Mouse (Mus musculus): ENCODE data around the gene Gm20388. TPM values are rescaled to one million over a fixed set of nuclear protein-coding genes. Genes with fewer than 3 reads are reported as not detected.

The Gm20388 gene
- polyA plus RNA-seq, 1 experiment from 2014 or later, result not detected

DNA sequence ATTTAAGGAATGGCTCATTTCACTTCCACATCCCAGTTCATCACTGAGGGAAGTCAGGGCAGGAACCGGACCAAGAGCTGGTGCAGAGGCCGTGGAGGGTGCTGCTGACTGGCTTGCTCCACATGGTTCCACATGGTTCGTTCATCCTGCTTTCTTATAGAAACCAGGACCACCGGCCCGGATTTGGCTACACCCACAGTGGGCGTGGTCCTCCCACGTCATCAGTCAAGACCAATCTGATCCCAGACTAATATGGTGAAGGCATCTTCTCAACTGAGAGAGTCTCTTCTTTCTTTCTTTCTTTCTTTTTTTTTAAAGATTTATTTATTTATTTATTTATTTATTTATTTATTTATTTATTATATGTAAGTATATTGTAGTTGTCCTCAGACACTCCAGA lies 2020.9 kb downstream of the Gm20388 start:
- WGBS, result 89% methylated on average over 7 of the region's 7 CpGs
- H3K4me3 ChIP-seq (ENCODE audit: low read depth, low read length), result no peak overlapping the region
- no peak for DNase-seq (ENCODE audit: low spot score)
- H3K27ac ChIP-seq (replicated peaks; ENCODE audit: low read depth, low read length), result no peak overlapping the region
- no peak for ATAC-seq (ENCODE audit: insufficient number of reproducible peaks, low FRiP score, low TSS enrichment, low read depth)
- no peak overlapping the region for H3K9ac ChIP-seq (ENCODE audit: low read length)
- H3K27me3 ChIP-seq (ENCODE audit: control insufficient read depth, insufficient read depth, low read length), result no peaks in the 10 kb centered on the region
- no peaks in the 10 kb centered on the region for H3K9me3 ChIP-seq (ENCODE audit: control insufficient read depth, low read length)
- no peaks in the 10 kb centered on the region for H3K4me1 ChIP-seq (ENCODE audit: control insufficient read depth, insufficient read depth, low read length)
- no peak overlapping the region for H3K4me2 ChIP-seq (ENCODE audit: low read depth, severe bottlenecking)
- no peaks in the 10 kb centered on the region for H3K36me3 ChIP-seq (ENCODE audit: control insufficient read depth, insufficient read depth, low read length)

GRCm38 (mm10) chr8:121932026-121932667 lies 2021.5 kb downstream of the Gm20388 start:
- Histone ChIP-seq H3K4me1 (ENCODE audit: control insufficient read depth, insufficient read depth, low read length) (no peaks in the 10 kb centered on the region), H3K27ac (replicated peaks; ENCODE audit: low read depth, low read length) (no peak overlapping the region), H3K9me3 (ENCODE audit: control insufficient read depth, low read length) (no peaks in the 10 kb centered on the region), H3K4me2 (ENCODE audit: low read depth, severe bottlenecking) (no peak overlapping the region), H3K4me3 (ENCODE audit: low read depth, low read length) (no peak overlapping the region), H3K9ac (ENCODE audit: low read length) (no peak overlapping the region), H3K36me3 (ENCODE audit: control insufficient read depth, insufficient read depth, low read length) (no peaks in the 10 kb centered on the region), H3K27me3 (ENCODE audit: control insufficient read depth, insufficient read depth, low read length) (no peaks in the 10 kb centered on the region)
- ATAC-seq (ENCODE audit: insufficient number of reproducible peaks, low FRiP score, low TSS enrichment, low read depth) (no peak), DNase-seq (ENCODE audit: low spot score) (no peak)
- WGBS, result 85% methylated on average over 12 of the region's 12 CpGs

- no peak for ATAC-seq (ENCODE audit: insufficient number of reproducible peaks, low FRiP score, low TSS enrichment, low read depth)
- no peaks in the 10 kb centered on the region for H3K9me3 ChIP-seq (ENCODE audit: control insufficient read depth, low read length)
- WGBS, result 86% methylated on average over 14 of the region's 14 CpGs
Measured at GRCm38 (mm10) chr8:121932668-121933520, 2022.3 kb downstream of the Gm20388 start.

DNA sequence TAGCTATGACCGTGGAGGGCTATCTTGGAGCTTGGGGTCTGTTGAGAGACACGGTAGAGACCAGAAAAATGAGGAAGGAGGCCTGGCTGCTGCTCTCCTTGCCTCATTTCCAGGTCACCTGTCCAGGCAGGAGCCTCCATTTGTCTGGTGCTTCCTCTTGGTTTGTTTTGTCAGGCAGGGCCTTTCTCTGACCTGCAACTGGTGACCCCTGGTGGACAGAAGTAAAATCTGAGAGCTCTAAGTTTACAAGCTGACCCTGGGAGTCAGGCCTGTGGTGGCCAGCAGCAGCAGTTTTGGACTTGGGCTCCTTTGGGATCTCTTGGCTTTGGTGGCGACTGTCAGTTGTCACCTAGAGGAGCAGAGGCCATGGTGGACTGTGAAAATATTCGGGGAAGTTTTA lies 2023.9 kb downstream of the Gm20388 start:
- H3K36me3 ChIP-seq (ENCODE audit: control insufficient read depth, insufficient read depth, low read length), result no peaks in the 10 kb centered on the region
- H3K4me3 ChIP-seq (ENCODE audit: low read depth, low read length), result no peak overlapping the region
- H3K27me3 ChIP-seq (ENCODE audit: control insufficient read depth, insufficient read depth, low read length), result no peaks in the 10 kb centered on the region
- H3K4me1 ChIP-seq (ENCODE audit: control insufficient read depth, insufficient read depth, low read length), result no peaks in the 10 kb centered on the region
- no peak overlapping the region for H3K4me2 ChIP-seq (ENCODE audit: low read depth, severe bottlenecking)
- no peak for ATAC-seq (ENCODE audit: insufficient number of reproducible peaks, low FRiP score, low TSS enrichment, low read depth)
- no peak overlapping the region for H3K27ac ChIP-seq (replicated peaks; ENCODE audit: low read depth, low read length)
- peak; percentile 41 for DNase-seq (ENCODE audit: low spot score)
- no peak overlapping the region for H3K9ac ChIP-seq (ENCODE audit: low read length)
- no peaks in the 10 kb centered on the region for H3K9me3 ChIP-seq (ENCODE audit: control insufficient read depth, low read length)
- WGBS, result 34% methylated on average over 4 of the region's 4 CpGs

More at GRCm38 (mm10) chr8:121932668-121933520, 2022.3 kb downstream of the Gm20388 start:
- Histone ChIP-seq H3K36me3 (ENCODE audit: control insufficient read depth, insufficient read depth, low read length) (no peaks in the 10 kb centered on the region), H3K9ac (ENCODE audit: low read length) (no peak overlapping the region), H3K27ac (replicated peaks; ENCODE audit: low read depth, low read length) (no peak overlapping the region), H3K27me3 (ENCODE audit: control insufficient read depth, insufficient read depth, low read length) (no peaks in the 10 kb centered on the region), H3K4me2 (ENCODE audit: low read depth, severe bottlenecking) (no peak overlapping the region), H3K4me3 (ENCODE audit: low read depth, low read length) (no peak overlapping the region), H3K4me1 (ENCODE audit: control insufficient read depth, insufficient read depth, low read length) (no peaks in the 10 kb centered on the region)
- no peak for DNase-seq (ENCODE audit: low spot score)

DNA sequence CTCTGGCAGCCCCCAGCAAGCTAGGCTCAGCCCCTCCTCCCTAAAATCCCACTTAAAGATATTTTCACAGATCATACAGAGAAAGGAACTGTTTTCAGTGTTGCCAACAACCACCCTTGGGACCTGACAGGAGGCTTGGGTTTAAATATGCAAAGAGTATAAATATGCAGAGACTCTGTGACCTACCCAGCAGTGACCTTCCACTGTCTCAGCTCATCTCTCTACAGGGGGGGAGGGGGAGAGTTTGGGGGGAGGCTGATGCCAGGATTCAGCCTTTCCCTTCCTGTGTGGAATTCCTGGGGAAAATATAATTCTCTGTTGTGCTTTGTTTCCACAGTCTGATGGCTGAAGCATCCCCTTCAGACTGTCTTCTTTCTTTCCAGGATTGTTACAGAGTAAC lies 2024.3 kb downstream of the Gm20388 start:
- ATAC-seq (ENCODE audit: insufficient number of reproducible peaks, low FRiP score, low TSS enrichment, low read depth), result no peak
- no peak overlapping the region for H3K9ac ChIP-seq (ENCODE audit: low read length)
- H3K9me3 ChIP-seq (ENCODE audit: control insufficient read depth, low read length), result no peaks in the 10 kb centered on the region
- DNase-seq (ENCODE audit: low spot score), result no peak
- H3K4me2 ChIP-seq (ENCODE audit: low read depth, severe bottlenecking), result no peak overlapping the region
- H3K36me3 ChIP-seq (ENCODE audit: control insufficient read depth, insufficient read depth, low read length), result no peaks in the 10 kb centered on the region
- no peak overlapping the region for H3K4me3 ChIP-seq (ENCODE audit: low read depth, low read length)
- no peaks in the 10 kb centered on the region for H3K4me1 ChIP-seq (ENCODE audit: control insufficient read depth, insufficient read depth, low read length)
- no peaks in the 10 kb centered on the region for H3K27me3 ChIP-seq (ENCODE audit: control insufficient read depth, insufficient read depth, low read length)
- H3K27ac ChIP-seq (replicated peaks; ENCODE audit: low read depth, low read length), result no peak overlapping the region

- H3K4me2 ChIP-seq (ENCODE audit: low read depth, severe bottlenecking), result no peak overlapping the region
- H3K36me3 ChIP-seq (ENCODE audit: control insufficient read depth, insufficient read depth, low read length), result no peaks in the 10 kb centered on the region
- no peak overlapping the region; the same call in 1 of the 2 replicates for H3K9ac ChIP-seq (ENCODE audit: low read length)
- 57% methylated on average over 12 of the region's 12 CpGs for WGBS
- no peaks in the 10 kb centered on the region for H3K4me1 ChIP-seq (ENCODE audit: control insufficient read depth, insufficient read depth, low read length)
- DNase-seq (ENCODE audit: low spot score) (peak; percentile 30), ATAC-seq (ENCODE audit: insufficient number of reproducible peaks, low FRiP score, low TSS enrichment, low read depth) (no peak)
- no peak overlapping the region for H3K27ac ChIP-seq (replicated peaks; ENCODE audit: low read depth, low read length)
- no peaks in the 10 kb centered on the region for H3K9me3 ChIP-seq (ENCODE audit: control insufficient read depth, low read length)
- H3K27me3 ChIP-seq (ENCODE audit: control insufficient read depth, insufficient read depth, low read length), result no peaks in the 10 kb centered on the region
- no peak overlapping the region for H3K4me3 ChIP-seq (ENCODE audit: low read depth, low read length)
Measured at GRCm38 (mm10) chr8:121935341-121936294, 2025.0 kb downstream of the Gm20388 start.

GRCm38 (mm10) chr8:121936391-121936790 lies 2025.8 kb downstream of the Gm20388 start:
- H3K36me3 ChIP-seq (ENCODE audit: control insufficient read depth, insufficient read depth, low read length), result no peaks in the 10 kb centered on the region
- no peaks in the 10 kb centered on the region for H3K27me3 ChIP-seq (ENCODE audit: control insufficient read depth, insufficient read depth, low read length)
- ATAC-seq (ENCODE audit: insufficient number of reproducible peaks, low FRiP score, low TSS enrichment, low read depth) (no peak), DNase-seq (ENCODE audit: low spot score) (no peak)
- 42% methylated on average over 14 of the region's 14 CpGs for WGBS
- H3K4me2 ChIP-seq (ENCODE audit: low read depth, severe bottlenecking), result no peak overlapping the region
- no peaks in the 10 kb centered on the region for H3K4me1 ChIP-seq (ENCODE audit: control insufficient read depth, insufficient read depth, low read length)
- H3K27ac ChIP-seq (replicated peaks; ENCODE audit: low read depth, low read length), result no peak overlapping the region
- H3K9me3 ChIP-seq (ENCODE audit: control insufficient read depth, low read length), result no peaks in the 10 kb centered on the region
- no peak overlapping the region for H3K4me3 ChIP-seq (ENCODE audit: low read depth, low read length)
- H3K9ac ChIP-seq (ENCODE audit: low read length), result no peak overlapping the region

DNA sequence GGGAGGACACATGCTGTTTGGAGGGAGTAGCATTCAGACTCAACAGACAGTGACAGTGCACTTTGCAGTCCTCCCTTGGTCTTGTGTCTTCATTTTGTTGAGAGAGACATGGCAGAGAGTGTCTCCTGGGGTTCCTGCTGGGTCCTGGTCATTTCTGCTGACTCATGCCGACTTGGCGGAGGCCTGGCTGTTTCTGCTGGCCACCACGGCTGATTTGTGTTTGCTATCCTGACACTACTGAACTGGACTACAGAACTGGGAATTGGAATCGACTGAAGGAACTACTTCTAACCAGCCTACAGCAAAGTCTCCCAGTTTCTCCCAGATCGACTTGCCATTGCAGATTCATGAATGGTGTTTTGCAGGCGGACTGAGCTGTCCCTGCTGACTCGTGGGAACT lies 2028.1 kb downstream of the Gm20388 start:
- no peaks in the 10 kb centered on the region for H3K9me3 ChIP-seq (ENCODE audit: control insufficient read depth, low read length)
- H3K27me3 ChIP-seq (ENCODE audit: control insufficient read depth, insufficient read depth, low read length), result no peaks in the 10 kb centered on the region
- H3K27ac ChIP-seq (replicated peaks; ENCODE audit: low read depth, low read length), result no peak overlapping the region
- 88% methylated on average over 7 of the region's 7 CpGs for WGBS
- DNase-seq (ENCODE audit: low spot score) (no peak), ATAC-seq (ENCODE audit: insufficient number of reproducible peaks, low FRiP score, low TSS enrichment, low read depth) (no peak)
- no peak overlapping the region for H3K4me3 ChIP-seq (ENCODE audit: low read depth, low read length)
- H3K9ac ChIP-seq (ENCODE audit: low read length), result no peak overlapping the region
- no peaks in the 10 kb centered on the region for H3K4me1 ChIP-seq (ENCODE audit: control insufficient read depth, insufficient read depth, low read length)
- H3K4me2 ChIP-seq (ENCODE audit: low read depth, severe bottlenecking), result no peak overlapping the region
- no peaks in the 10 kb centered on the region for H3K36me3 ChIP-seq (ENCODE audit: control insufficient read depth, insufficient read depth, low read length)
